Mouse (Mus musculus) MEL (cell line): ENCODE measurements around the gene Msl1.

Source experiments
- CTCF ChIP-seq, 3 experiments: IDR thresholded peaks in 2 of 3; conservative IDR thresholded peaks in 1 of 3; 2 replicates each; pipeline ENCODE4 v1.5.1; 2011 to 2012; ENCODE audit warnings: low read length in 3 of 3, low read depth in 2 of 3, mild to moderate bottlenecking in 2 of 3, improper control_type of control experiment in 1 of 3, inconsistent platforms in 1 of 3, mixed read lengths in 1 of 3, moderate library complexity in 1 of 3; ENCODE audit not compliant: control insufficient read depth in 1 of 3, insufficient read depth in 1 of 3, poor library complexity in 1 of 3, severe bottlenecking in 1 of 3
- EP300 ChIP-seq, 2 experiments: IDR thresholded peaks; 2 replicates each; pipeline ENCODE4 v1.6.1; 2011; ENCODE audit warnings: improper control_type of control experiment in 2 of 2, low read length in 2 of 2, low read depth in 1 of 2, mild to moderate bottlenecking in 1 of 2
- ETS1 ChIP-seq: IDR thresholded peaks from 2 replicates; pipeline ENCODE4 v1.6.1; 2012; ENCODE audit warnings: low read depth, mild to moderate bottlenecking, inconsistent platforms, low read length, improper control_type of control experiment, moderate library complexity
- GABPA ChIP-seq: IDR thresholded peaks from 2 replicates; pipeline ENCODE4 v1.6.1; 2012; ENCODE audit warnings: low read depth, mild to moderate bottlenecking, inconsistent platforms, low read length, improper control_type of control experiment, moderate library complexity
- MAX ChIP-seq: IDR thresholded peaks from 2 replicates; pipeline ENCODE4 v1.6.1; 2011; ENCODE audit warnings: low read length, improper control_type of control experiment
- NRF1 ChIP-seq: IDR thresholded peaks from 2 replicates; pipeline ENCODE4 v1.6.1; 2014; ENCODE audit warnings: low read depth, mild to moderate bottlenecking, inconsistent platforms, low read length, improper control_type of control experiment, moderate library complexity; ENCODE audit not compliant: poor library complexity, insufficient read depth, severe bottlenecking
- POLR2A ChIP-seq, 2 experiments: IDR thresholded peaks; 2 replicates each; pipeline ENCODE4 v1.6.1; 2011 to 2012; ENCODE audit warnings: low read length in 2 of 2, mild to moderate bottlenecking in 2 of 2, control low read depth in 1 of 2, improper control_type of control experiment in 1 of 2, low read depth in 1 of 2, moderate library complexity in 1 of 2; ENCODE audit not compliant: control insufficient read depth in 1 of 2, insufficient read depth in 1 of 2, poor library complexity in 1 of 2
- POLR2AphosphoS2 ChIP-seq: IDR thresholded peaks from 2 replicates; pipeline ENCODE4 v1.6.1; 2011; ENCODE audit warnings: low read length, improper control_type of control experiment
- POLR2AphosphoS5 ChIP-seq: IDR thresholded peaks from 2 replicates; pipeline ENCODE4 v1.6.1; 2012; ENCODE audit warnings: low read depth, borderline replicate concordance, mild to moderate bottlenecking, inconsistent platforms, low read length, moderate library complexity, mixed read lengths
- TAL1 ChIP-seq: IDR thresholded peaks from 2 replicates; pipeline ENCODE4 v1.6.1; 2012; ENCODE audit warnings: mild to moderate bottlenecking, inconsistent platforms, low read length, moderate library complexity, mixed read lengths

DNA sequence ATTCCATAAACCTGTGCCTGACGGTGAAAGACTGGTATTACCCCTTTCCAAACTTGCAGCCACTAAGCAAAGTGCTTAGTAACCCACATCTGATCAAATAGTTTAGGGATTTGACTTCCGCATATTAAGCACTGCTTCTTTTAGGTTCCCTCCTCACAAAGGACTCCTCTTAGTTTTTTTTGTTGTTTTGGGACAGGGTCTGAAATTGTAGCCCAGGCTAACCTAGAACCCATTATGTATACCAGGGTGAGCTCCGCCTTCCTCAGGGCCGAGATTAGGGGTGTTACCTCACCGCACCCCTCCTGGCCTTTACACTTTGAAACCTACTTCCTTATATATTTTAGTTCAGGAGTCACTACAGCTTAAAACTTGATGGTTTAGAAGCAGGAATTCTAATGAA, 5.5 kb upstream of the Msl1 start:
- TF ChIP-seq NRF1, result no peak
- no peak for TF ChIP-seq ETS1
- TF ChIP-seq POLR2A (IDR thresholded peaks at IDR 0.05; ENCODE audit: control insufficient read depth in 1 of 2, insufficient read depth in 1 of 2, low read depth in 1 of 2, low read length in 2 of 2, poor library complexity in 1 of 2), result no peak
- TF ChIP-seq GABPA, result no peak
- no peak for TF ChIP-seq TAL1
- TF ChIP-seq EP300 (IDR thresholded peaks at IDR 0.05; ENCODE audit: low read depth in 1 of 2, low read length in 2 of 2), result peak; percentile 21 to 58; a peak in 2 of 4 replicates
- no peak for TF ChIP-seq CTCF (IDR thresholded peaks at IDR 0.05 in 2 of 3, conservative IDR thresholded peaks at IDR 0.05 in 1 of 3; ENCODE audit: control insufficient read depth in 1 of 3, insufficient read depth in 1 of 3, low read depth in 2 of 3, low read length in 3 of 3, poor library complexity in 1 of 3, severe bottlenecking in 1 of 3)
- TF ChIP-seq MAX, result no peak
- no peak for TF ChIP-seq POLR2AphosphoS2
- TF ChIP-seq POLR2AphosphoS5, result no peak
